Mouse (Mus musculus) brain, embryonic 14.5 days (tissue): ENCODE data around the gene Gstm7. TPM values are rescaled to one million over a fixed set of nuclear protein-coding genes. Genes with fewer than 3 reads are reported as not detected.

Source experiments
- DNase-seq: peaks from one replicate; pipeline ENCODE4 v3.0.0-alpha.2; 2011; ENCODE audit warnings: low read depth
- CTCF ChIP-seq: fragments of 200-500 bp; IDR thresholded peaks from 2 replicates; pipeline ENCODE4 v1.5.1; 2012; ENCODE audit warnings: inconsistent platforms, mild to moderate bottlenecking, moderate library complexity, borderline replicate concordance; ENCODE audit not compliant: insufficient read depth, insufficient read length; ENCODE audit errors: extremely low read depth
- POLR2A ChIP-seq: fragments of 200-500 bp; IDR thresholded peaks from 2 replicates; pipeline ENCODE4 v1.6.1; 2012; ENCODE audit warnings: mild to moderate bottlenecking, inconsistent platforms, borderline replicate concordance; ENCODE audit not compliant: poor library complexity, insufficient read depth, insufficient read length, severe bottlenecking; ENCODE audit errors: extremely low read depth
- polyA plus RNA-seq: library from polyadenylated mRNA; depleted of rRNA; stranded (reverse); fragments of >200 nt; gene quantifications from 2 replicates; pipeline ENCODE4 v1.2.3, GENCODE M21; 2012

Gstm7 gene
- polyA plus RNA-seq, 1 experiment: 72.4 TPM

- no peak for TF ChIP-seq POLR2A
- TF ChIP-seq CTCF: no peak
- no peak for DNase-seq
These were observed 1.9 kb downstream of the Gstm7 start for GRCm38 (mm10) chr3:107929731-107930130.

- TF ChIP-seq CTCF (no peak), POLR2A (no peak)
- no peak for DNase-seq
These were observed 2.4 kb downstream of the Gstm7 start for GRCm38 (mm10) chr3:107929243-107929642.

- DNase-seq: no peak
- TF ChIP-seq CTCF (no peak), POLR2A (no peak)
These were observed 2.9 kb downstream of the Gstm7 start for GRCm38 (mm10) chr3:107928691-107929090.

GRCm38 (mm10) chr3:107927841-107928240 is 3.8 kb downstream of the Gstm7 start:
- no peak for DNase-seq
- TF ChIP-seq CTCF (no peak), POLR2A (no peak)

- no peak for TF ChIP-seq CTCF
- no peak for TF ChIP-seq POLR2A
These were observed 6.3 kb downstream of the Gstm7 start for GRCm38 (mm10) chr3:107925335-107925734.

GRCm38 (mm10) chr3:107920348-107920747 is 11.3 kb downstream of the Gstm7 start:
- no peak for DNase-seq

More at GRCm38 (mm10) chr3:107925335-107925734, 6.3 kb downstream of the Gstm7 start:
- DNase-seq: no peak

GRCm38 (mm10) chr3:107917783-107918408 is 13.7 kb downstream of the Gstm7 start:
- peak; percentile 81 for DNase-seq
- no peak for TF ChIP-seq POLR2A
- peak; percentile 56; the same call in 1 of the 2 replicates for TF ChIP-seq CTCF

More at GRCm38 (mm10) chr3:107920348-107920747, 11.3 kb downstream of the Gstm7 start:
- TF ChIP-seq CTCF: no peak
- TF ChIP-seq POLR2A: no peak

- TF ChIP-seq CTCF (peak; percentile 43; the same call in 1 of the 2 replicates), POLR2A (no peak)
- no peak for DNase-seq
These were observed 14.5 kb downstream of the Gstm7 start for GRCm38 (mm10) chr3:107917097-107917496.

- TF ChIP-seq CTCF (no peak), POLR2A (no peak)
- no peak for DNase-seq
These were observed 14.9 kb downstream of the Gstm7 start for GRCm38 (mm10) chr3:107916674-107917073.

GRCm38 (mm10) chr3:107905942-107906341 is 25.7 kb downstream of the Gstm7 start:
- no peak for DNase-seq
- no peak for TF ChIP-seq CTCF
- TF ChIP-seq POLR2A: no peak

- no peak for DNase-seq
- TF ChIP-seq POLR2A: no peak
- TF ChIP-seq CTCF: no peak
These were observed 30.5 kb downstream of the Gstm7 start for GRCm38 (mm10) chr3:107900955-107901673.
